Mouse (Mus musculus) layer of hippocampus, postnatal 14 days (tissue): ENCODE results near the gene Serpinb7. TPM values are rescaled to one million over a fixed set of nuclear protein-coding genes. Genes with fewer than 3 reads are reported as not detected.

Source experiments
- DNase-seq, 2 experiments: peaks; one replicate each; pipeline ENCODE4 v3.0.0; 2021 to 2022; ENCODE audit warnings: low spot score in 2 of 2, mixed read lengths in 1 of 2
- total RNA-seq, 2 experiments: library from RNA; stranded (reverse); gene quantifications; 2 replicates each; pipeline ENCODE4 v1.2.3; 2021

The Serpinb7 gene
- total RNA-seq, 2 experiments from 2014 or later, result not detected

GRCm38 (mm10) chr1:107481452-107481851 is 82.0 kb downstream of the Serpinb7 start:
- DNase-seq, result peak; percentile 82 to 89

GRCm38 (mm10) chr1:107489577-107489976 is 90.1 kb downstream of the Serpinb7 start:
- DNase-seq, result no peak

- DNase-seq, result no peak
Observed at GRCm38 (mm10) chr1:107496789-107497188, 97.3 kb downstream of the Serpinb7 start.

GRCm38 (mm10) chr1:107502025-107502424 is 102.6 kb downstream of the Serpinb7 start:
- no peak for DNase-seq

Other genes starting within 250 kb of the Serpinb7 start
- not detected for gene Serpinb3b, start 121.3 kb upstream of the Serpinb7 start, total RNA-seq
- gene Serpinb3c, start 121.3 kb upstream of the Serpinb7 start, total RNA-seq, result not detected
- not detected for gene Serpinb11, start 38.5 kb upstream of the Serpinb7 start, total RNA-seq
- not detected for gene Serpinb2, start 111.8 kb downstream of the Serpinb7 start, total RNA-seq
- 1 to 10 TPM; 4.1 to 5.8 TPM for gene Serpinb8, start 190.4 kb downstream of the Serpinb7 start, total RNA-seq